Mouse (Mus musculus) WW6 (cell line): Measurements from ENCODE around the gene Pak4.
"Not testable (repeated sequence)": the region's sequence is repeated elsewhere in the genome, so short reads cannot be mapped to it uniquely, and the experiment has no call there.

Experiments
- DNase-seq: peaks from one replicate; pipeline ENCODE4 v3.0.0-alpha.2; 2013; ENCODE audit warnings: low read depth, low spot score

Pak4 gene

DNA sequence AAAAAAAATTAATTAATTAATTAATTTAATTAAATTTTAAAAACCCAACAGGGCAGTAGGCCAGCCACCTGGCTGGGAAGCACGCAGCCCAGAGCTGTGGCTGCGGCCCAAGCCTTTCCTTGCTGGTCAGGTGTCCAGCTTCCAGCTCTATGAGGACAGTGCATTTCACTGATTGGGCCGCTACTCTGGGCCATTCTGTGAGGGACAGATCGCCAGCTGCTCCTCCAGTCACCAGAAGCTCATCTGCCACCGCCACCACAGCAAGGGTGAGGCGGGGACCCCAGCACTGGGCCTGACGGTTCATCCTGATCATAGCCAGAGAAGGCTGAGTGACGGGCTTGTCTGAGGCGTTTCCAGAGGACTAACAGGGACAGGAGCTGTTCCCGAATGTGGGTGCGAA lies 36.0 kb downstream of the Pak4 start:
- DNase-seq = no peak

DNA sequence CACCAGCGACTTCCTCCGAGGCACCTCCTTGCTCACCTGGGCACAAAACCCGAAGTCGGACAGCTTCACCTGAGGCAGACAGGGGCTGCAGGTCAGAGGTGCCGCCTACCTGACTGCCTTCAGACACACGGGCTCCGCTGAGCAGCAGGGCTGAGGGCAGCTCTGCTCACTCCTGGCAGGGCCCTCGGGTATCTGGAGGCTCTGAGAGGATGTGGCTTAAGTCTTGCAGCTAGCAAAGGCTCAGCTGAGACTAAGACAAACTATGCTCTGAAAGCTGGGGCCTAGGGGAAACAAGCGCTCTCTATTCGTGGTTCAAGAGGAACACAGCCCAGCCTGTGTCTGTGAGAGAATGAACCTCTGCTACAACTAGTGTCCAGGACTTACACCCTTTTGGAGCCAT lies 37.1 kb downstream of the Pak4 start:
- DNase-seq = no peak

DNA sequence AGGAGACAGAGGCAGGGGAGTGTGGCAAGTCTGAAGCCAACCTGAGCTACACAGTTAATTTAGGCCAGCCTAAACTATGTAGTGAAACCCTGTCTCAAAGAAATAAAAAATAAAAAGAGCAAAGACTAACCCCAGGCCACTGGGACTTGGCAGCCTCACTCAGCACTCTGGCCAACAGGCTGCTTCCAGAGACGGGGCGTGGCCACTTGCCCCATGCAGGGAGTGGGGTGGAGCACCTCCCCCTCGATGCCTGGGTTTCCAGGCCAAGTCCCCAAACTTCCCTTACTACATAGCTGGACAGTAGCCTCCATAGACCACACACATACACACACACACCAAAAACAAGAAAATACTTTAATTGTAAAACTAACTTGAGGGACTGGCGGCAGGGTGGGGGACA lies 39.5 kb downstream of the Pak4 start:
- no peak for DNase-seq

DNA sequence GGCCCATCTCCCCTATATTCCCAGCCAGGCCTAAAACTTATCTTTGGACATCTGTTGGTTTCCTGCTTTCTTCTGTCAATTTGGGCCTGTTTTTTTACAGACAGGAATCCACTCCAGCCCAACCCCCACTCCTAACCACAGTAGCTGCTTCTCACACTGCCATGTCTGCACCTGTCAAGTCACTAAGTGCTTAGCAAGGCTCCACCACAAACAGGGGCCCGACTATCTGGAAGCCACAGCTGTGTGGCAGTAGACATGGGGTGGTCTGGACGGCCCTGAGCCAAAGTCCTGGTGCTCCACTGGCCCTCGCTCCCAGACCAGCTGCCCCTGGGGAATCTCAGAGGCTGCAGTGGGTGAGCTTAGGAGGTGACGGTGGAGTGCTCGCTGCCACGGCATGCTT lies 40.3 kb downstream of the Pak4 start:
- no peak for DNase-seq

DNA sequence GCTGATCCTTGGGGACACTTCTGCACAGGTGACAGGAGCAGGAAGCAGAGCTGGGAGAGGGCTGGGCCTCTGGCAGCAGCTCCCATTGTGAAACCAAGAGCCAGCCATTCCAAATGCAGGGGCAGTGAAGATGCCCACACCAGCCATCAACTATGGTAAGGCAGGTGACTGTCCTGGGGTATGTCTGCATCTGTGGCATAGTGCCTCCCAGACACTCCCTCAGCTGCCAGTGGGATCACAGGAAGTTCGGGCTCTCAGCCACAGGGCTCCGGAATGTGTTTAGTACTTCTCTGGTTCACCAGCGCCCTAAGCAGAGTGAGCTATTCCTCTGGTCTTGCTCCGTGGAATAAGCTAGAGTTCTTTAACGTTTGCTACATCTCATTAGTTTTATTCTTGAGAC lies 40.9 kb downstream of the Pak4 start:
- DNase-seq = no peak

- DNase-seq = no peak
Observed at GRCm38 (mm10) chr7:28555939-28556535, 41.9 kb downstream of the Pak4 start.

DNA sequence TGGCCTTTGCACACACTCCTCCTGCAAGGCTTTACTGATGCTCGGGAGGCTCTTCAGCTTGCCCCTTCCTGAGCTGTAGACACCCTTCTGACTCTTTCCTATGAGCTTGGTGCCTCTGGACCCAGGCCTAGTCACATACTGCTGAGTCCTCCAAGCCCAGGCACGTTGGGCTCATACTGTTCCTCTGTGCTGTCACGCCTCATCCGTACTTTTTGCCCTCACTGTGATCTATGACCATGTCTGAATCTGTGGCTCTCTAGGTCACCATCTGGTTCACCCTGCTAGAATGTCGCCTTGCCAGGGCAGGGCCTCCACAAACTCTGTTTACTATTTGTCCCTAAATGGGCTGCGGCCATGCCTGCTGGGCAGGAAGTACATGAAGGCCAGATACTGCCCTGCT lies 44.9 kb downstream of the Pak4 start:
- no peak for DNase-seq

- no peak for DNase-seq
Observed at GRCm38 (mm10) chr7:28547628-28548027, 50.4 kb downstream of the Pak4 start.

GRCm38 (mm10) chr7:28547154-28547553 lies 50.8 kb downstream of the Pak4 start, which contains the start of gene Nccrp1:
TSS of gene Nccrp1 (minus strand) at chr7:28547254.
- no peak for DNase-seq

DNA sequence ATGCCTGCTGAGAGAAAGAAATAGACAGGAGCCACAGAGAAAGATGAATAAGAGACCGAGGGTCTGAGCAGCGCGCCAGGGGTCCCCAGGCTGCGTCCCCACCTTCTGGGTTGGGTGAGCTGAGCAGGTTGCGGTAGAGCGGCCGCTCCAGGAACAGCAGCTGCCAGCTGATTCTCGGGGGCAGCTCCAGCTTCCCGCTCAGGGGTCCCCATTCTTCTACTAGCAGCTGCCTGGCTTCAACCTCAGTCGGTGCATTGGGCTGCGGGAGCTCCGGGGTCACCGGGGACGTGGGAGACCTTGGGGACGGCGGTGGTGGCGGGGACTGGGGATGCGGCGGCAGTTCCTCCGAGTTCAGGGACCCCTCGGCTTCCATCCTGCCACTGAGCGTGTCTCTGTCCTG lies 51.3 kb downstream of the Pak4 start:
- no peak for DNase-seq

GRCm38 (mm10) chr7:28545891-28546210 lies 52.1 kb downstream of the Pak4 start:
- DNase-seq = no peak

DNA sequence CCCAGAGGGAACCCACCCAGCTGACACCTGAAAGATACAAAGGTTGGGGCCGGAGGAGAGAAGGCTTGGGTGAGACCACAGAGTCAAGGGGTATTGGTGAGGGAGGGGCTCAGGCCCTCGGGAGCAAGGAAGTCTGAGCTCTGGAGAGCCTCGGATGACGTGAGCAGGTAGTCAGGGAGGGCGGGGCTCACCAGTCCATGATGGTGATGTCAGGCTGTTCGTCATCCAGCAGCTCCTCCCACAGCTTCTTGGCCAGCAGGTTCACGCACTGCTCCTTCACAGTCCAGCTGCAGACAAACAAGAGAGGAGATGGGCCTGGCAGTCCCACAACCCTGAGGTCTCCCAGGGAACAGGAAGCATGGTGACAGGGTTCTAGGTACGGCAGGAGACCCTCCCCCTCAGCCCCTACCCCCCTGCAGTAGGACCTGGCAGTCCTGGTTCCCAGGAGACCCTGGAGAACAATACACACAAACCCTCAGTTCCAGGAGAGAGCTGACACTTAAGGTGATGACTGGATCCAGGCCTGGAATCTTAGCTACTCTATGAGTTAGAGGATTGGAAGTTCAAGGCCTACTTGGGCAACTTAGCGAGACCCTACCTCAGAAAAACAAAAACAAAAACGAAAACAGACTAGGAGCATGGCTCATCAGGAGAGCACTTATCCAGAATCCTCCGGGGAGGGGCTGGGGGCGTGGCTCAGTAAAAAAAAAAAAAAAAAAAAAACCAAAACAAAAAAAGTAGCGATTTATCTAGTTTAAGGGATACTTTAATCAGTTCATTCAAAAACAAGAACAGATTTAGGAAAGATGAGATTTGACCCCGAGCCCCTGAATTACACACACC lies 52.7 kb downstream of the Pak4 start:
- no peak for DNase-seq

DNA sequence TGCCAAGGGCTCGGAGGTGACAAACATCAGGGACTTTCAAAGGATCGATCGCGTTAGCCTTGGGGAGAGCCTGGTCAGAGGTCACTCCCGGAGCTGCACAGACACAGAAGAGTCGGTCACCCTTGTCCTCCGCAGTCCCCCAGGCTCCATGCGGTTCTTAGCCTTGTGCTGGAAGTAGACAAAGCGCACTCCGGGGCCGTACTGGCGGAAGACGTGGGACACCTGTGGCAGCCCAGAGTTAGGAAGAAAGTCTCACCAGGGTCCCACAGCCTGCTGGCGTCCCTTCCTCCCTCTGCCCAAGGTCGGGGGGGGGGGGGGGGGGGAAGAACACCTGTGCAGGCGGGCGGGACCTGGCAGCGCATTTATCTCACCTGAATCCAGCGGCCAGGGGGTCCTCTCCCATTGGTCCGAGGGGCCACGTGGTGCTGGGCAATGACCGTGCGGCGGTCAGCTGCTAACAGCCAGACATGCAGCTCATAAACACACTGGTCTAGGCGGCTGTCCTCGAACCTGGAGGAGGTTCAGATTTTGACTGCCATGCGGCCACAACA lies 53.9 kb downstream of the Pak4 start:
- no peak for DNase-seq

GRCm38 (mm10) chr7:28540526-28540925 lies 57.5 kb downstream of the Pak4 start, which contains the start of gene Sycn:
TSS of gene Sycn (plus strand) at chr7:28540885.
- no peak for DNase-seq

DNA sequence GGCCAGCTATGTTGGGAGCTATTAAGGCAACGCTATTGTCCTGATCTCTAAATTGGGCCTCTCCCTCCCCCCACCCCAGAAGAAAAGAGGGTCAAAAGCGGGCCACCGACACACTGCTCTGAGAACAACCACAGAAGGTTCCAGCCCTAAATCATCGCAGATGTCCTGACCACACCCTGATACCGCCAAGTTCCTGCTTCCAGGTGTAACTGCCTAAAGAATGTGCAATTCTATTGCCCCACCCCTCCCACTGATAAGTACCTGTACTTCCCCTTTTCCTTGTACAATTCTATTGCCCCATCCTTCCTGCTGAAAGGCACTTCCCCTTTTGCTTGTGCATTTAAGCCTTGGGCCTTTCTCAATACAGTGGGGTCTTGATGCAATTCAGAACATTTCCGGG lies 59.1 kb downstream of the Pak4 start:
- not testable (repeated sequence) for DNase-seq

GRCm38 (mm10) chr7:28532005-28532404 lies 66.0 kb downstream of the Pak4 start:
- DNase-seq = no peak

DNA sequence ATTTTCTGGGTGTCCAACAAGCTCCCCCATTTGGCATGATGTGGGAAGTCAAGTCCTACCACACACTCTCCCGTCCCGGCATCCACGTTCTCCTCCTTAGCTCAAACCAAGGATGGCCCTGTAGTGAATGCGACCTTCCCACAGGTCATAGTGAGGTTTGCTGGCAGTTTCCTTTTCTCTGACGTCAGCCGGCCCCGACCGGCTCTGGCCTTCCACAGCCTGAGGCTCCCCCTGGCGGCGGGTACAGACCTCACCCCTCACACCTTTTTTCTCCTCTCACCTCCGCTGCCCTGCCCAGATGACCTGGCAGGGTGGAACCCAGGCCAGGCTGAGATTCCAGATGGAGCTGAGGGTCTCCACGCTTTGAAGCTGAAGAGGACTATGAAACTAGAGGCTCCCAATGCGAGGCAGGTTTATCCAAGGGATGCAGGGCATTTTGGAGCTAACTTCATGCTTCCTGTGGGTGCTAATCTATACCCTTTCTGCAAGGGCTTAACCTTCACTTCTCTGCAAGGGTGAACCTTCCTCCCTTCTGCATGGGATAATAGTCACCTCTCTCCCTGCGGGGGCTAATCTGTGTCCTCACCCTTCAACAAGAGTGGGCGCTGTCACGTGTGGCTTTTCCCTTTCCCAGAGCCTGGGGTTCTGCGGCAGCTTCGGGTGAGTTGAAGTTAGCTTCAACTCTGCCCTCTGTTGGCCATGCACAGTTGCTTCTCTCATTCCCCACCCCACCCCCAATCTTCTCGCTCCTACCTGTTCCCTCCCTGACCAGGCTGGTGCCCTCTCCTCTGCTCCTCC lies 69.9 kb downstream of the Pak4 start:
- DNase-seq = peak; percentile 82

GRCm38 (mm10) chr7:28522536-28522935 lies 75.4 kb downstream of the Pak4 start, which contains the start of gene Ifnl3:
TSS of gene Ifnl3 (plus strand) at chr7:28522836.
- DNase-seq = not testable (repeated sequence)

GRCm38 (mm10) chr7:28511441-28511840 lies 86.5 kb downstream of the Pak4 start:
- DNase-seq = no peak

- not testable (repeated sequence) for DNase-seq
Observed at GRCm38 (mm10) chr7:28510405-28510974, 87.5 kb downstream of the Pak4 start, which contains the start of gene Ifnl2. TSS of gene Ifnl2 (minus strand) at chr7:28510455.

DNA sequence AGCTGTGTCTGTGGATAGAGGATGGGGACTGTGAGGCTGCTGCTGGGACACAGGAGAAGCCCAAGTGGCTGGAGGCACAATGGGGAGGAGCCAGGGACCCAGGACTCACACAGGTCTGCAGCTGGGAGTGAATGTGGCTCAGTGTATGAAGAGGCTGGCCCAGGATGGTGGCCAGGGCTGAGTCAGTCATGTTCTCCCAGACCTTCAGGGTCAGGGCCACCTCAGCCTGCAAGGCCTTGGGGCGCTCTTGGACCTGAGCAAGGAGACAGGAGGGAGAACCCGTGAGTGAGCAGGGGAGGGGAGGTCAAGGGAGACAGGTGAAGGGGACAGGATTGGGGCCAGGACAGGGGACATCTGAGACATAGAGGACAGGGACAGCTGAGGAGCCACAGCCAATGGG lies 88.9 kb downstream of the Pak4 start:
- DNase-seq = not testable (repeated sequence)
